Mouse (Mus musculus) midbrain, postnatal 0 days (tissue): Measurements from ENCODE around the gene Glyctk. TPM values are rescaled to one million over a fixed set of nuclear protein-coding genes. Genes with fewer than 3 reads are reported as not detected.
"Not testable (repeated sequence)": the region's sequence is repeated elsewhere in the genome, so short reads cannot be mapped to it uniquely, and the experiment has no call there.

Source experiments
- ATAC-seq: fragments of 200-750 bp; cut with Nextera tagmentation; 2 replicates; pipeline ENCODE4 v1.8.0; 2017; ENCODE audit warnings: moderate number of reproducible peaks, mild to moderate bottlenecking, moderate TSS enrichment, moderate library complexity; ENCODE audit not compliant: low FRiP score
- DNase-seq: peaks from one replicate; pipeline ENCODE4 v3.0.0-alpha.2; 2015; ENCODE audit warnings: low spot score
- H3K27ac ChIP-seq: fragments of 300-500 bp; sonication (generic); 2 replicates; pipeline ENCODE4 v1.5.1; 2014; ENCODE audit warnings: low read depth, mild to moderate bottlenecking, low read length, mixed read lengths
- H3K27me3 ChIP-seq: fragments of 300-500 bp; sonication (generic); 2 replicates; pipeline ENCODE4 v1.6.1; 2014; ENCODE audit warnings: low read length, control low read depth, mixed read lengths; ENCODE audit not compliant: insufficient read depth
- H3K36me3 ChIP-seq: fragments of 300-500 bp; sonication (generic); 2 replicates; pipeline ENCODE4 v1.6.1; 2014; ENCODE audit warnings: low read length, control low read depth, mixed read lengths; ENCODE audit not compliant: insufficient read depth
- H3K4me1 ChIP-seq: fragments of 300-500 bp; sonication (generic); 2 replicates; pipeline ENCODE4 v1.6.1; 2014; ENCODE audit warnings: mild to moderate bottlenecking, control low read depth, antibody characterized with exemption, low read length, mixed read lengths; ENCODE audit not compliant: insufficient read depth
- H3K4me2 ChIP-seq: fragments of 300-500 bp; sonication (generic); 2 replicates; pipeline ENCODE4 v1.6.1; 2014; ENCODE audit warnings: low read depth, mild to moderate bottlenecking, low read length, mixed read lengths; ENCODE audit not compliant: poor library complexity, severe bottlenecking
- H3K4me3 ChIP-seq: fragments of 300-500 bp; sonication (generic); 2 replicates; pipeline ENCODE4 v1.5.1; 2014; ENCODE audit warnings: low read depth, mild to moderate bottlenecking, low read length, moderate library complexity
- H3K9ac ChIP-seq: fragments of 300-500 bp; sonication (generic); replicated peaks from 2 replicates; pipeline ENCODE4 v1.6.1; 2014; ENCODE audit warnings: mild to moderate bottlenecking, low read length, moderate library complexity, mixed read lengths; ENCODE audit not compliant: poor library complexity, severe bottlenecking
- H3K9me3 ChIP-seq: fragments of 300-500 bp; sonication (generic); 2 replicates; pipeline ENCODE4 v1.6.1; 2016; ENCODE audit warnings: low read length, control low read depth
- CTCF ChIP-seq: IDR thresholded peaks from 2 replicates; pipeline ENCODE4 v1.5.1; 2016; ENCODE audit warnings: antibody characterized with exemption, mild to moderate bottlenecking
- WGBS: fragments of 180-500 bp; shearing (Covaris S2); extraction: QIAGEN DNeasy Blood & Tissue Kit; methylation state at CpG from one replicate; pipeline ENCODE4 v1.1.7; 2014; 5-methylcytosine and 5-hydroxymethylcytosine counted together
- polyA plus RNA-seq: library from polyadenylated mRNA; unstranded; fragments of >200 nt; fragmentation: Nextera tagmentation; extraction: Ambion mirVana; gene quantifications from 2 replicates; pipeline ENCODE4 v1.2.1, GENCODE M21; 2015
- total RNA-seq: library from RNA; depleted of rRNA; stranded (reverse); fragments of >200 nt; gene quantifications from 2 replicates; pipeline ENCODE4 v1.2.3, GENCODE M21; 2014

Glyctk gene
- total and polyA plus RNA-seq, 2 experiments from 2014 or later = 0.66 to 0.75 TPM

DNA sequence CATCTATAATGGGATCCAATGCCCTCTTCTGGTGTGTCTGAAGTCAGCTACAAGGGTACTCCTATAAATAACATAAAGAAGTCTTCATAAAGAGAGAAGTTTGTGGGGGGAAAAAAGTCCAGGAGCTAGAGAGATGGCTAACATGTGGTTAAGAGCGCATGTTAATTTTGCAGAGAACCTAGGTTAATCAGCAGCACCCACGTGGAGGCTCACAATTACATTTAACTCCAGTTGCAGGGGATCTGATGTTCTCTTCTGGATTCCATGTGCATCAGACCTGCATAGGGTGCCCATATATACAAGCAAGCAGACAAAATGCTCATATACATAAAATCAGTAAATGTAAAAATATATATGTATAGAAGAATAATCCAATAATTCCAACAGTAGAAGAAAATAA is 15.4 kb upstream of the Glyctk start:
- Histone ChIP-seq H3K27ac (no peak overlapping the region), H3K4me3 (peak overlapping the region; percentile 98), H3K9me3 (no peaks in the 10 kb centered on the region), H3K9ac (no peak overlapping the region), H3K27me3 (no peaks in the 10 kb centered on the region), H3K36me3 (peaks cover 13% of the 10 kb centered on the region), H3K4me1 (peaks cover 23% of the 10 kb centered on the region), H3K4me2 (peak overlapping the region; percentile 72)
- DNase-seq (no peak), ATAC-seq (no peak)
- no peak for TF ChIP-seq CTCF
- 58% methylated on average over 2 of the region's 2 CpGs for WGBS

DNA sequence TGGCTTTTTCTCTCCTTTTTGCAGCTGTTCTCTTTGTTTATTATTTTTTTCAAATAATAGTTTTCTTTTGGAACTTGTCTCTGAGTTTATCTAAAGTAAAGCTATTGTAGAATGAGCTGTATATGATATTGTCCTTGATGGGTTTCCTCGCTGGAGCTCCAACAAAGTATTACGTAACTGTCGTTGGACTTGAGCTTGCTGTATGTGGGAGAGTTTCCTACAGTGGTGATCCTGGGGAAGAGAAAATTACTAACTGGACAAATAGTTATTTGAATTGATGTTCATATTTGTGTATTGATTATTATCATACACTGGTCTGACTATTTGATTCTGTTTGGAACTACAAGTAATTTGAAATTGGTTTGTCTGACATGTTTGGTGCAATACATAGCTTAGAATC is 14.6 kb upstream of the Glyctk start:
- no peaks in the 10 kb centered on the region for H3K9me3 ChIP-seq
- H3K9ac ChIP-seq = 0 out of 2 replicates have a peak overlapping the region, but pooled peaks have one; percentile 96
- DNase-seq (no peak), ATAC-seq (no peak)
- no peaks in the 10 kb centered on the region for H3K27me3 ChIP-seq
- H3K4me1 ChIP-seq = peaks cover 23% of the 10 kb centered on the region
- no peak for TF ChIP-seq CTCF
- H3K4me2 ChIP-seq = peak overlapping the region; percentile 72
- 10% methylated on average over 3 of the region's 3 CpGs for WGBS
- peak overlapping the region; percentile 98 for H3K4me3 ChIP-seq
- H3K36me3 ChIP-seq = peaks cover 8% of the 10 kb centered on the region
- no peak overlapping the region for H3K27ac ChIP-seq

- Histone ChIP-seq H3K4me1 (peaks cover 23% of the 10 kb centered on the region), H3K4me3 (peak overlapping the region; percentile 98), H3K27ac (peak overlapping the region; percentile 98), H3K27me3 (no peaks in the 10 kb centered on the region), H3K36me3 (0 out of 2 replicates have a peak, but pooled peaks cover 2% of the 10 kb centered on the region), H3K4me2 (peak overlapping the region; percentile 72), H3K9ac (peak overlapping the region; percentile 96), H3K9me3 (no peaks in the 10 kb centered on the region)
- no peak for TF ChIP-seq CTCF
- under 1% methylated on average over 30 of the region's 30 CpGs for WGBS
- peak; percentile 63; the same call in 1 of the 2 replicates for ATAC-seq
- DNase-seq = peak; percentile 58
Measured at GRCm38 (mm10) chr9:106171346-106172158, 13.6 kb upstream of the Glyctk start.

DNA sequence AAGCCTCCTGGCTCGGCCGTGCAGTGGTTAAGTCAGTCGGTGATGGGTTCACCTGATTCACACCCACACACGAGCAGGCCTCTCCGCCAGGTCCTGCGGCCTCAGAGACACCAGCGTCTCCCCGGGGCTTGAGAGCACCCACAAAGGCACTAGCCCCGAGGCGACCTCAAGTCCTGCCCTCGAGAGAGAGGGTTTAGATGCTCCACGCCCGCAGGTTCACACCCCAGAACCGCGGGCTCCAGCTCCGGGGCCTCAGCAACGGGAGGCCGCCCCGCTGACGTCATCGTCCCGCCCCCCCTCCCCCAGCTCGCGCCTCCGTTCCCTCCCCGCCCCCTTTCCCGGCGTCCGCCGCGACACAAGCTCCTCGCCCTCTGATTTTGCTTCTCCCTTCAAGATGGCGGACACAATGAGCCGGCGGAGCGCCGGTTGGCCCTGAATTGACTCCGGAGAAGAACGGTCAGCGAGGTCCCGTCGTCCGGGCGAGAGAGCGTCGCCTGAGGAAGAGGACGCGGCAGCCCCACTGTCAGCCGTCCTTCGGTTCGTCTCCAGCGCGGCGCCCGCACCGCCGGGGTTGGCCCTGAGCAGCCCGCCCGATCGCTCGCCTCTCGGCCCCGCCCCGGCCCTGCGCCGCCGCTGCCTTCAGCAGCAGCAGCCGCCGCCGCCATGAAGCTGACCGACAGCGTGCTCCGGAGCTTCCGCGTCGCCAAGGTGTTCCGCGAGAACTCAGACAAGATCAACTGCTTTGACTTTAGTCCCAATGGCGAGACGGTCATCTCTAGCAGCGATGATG is 12.8 kb upstream of the Glyctk start, which contains the start of gene Wdr82:
Gene Wdr82 (plus strand): TSS at position 373 of the 790 bp plus-strand sequence.
- ATAC-seq (peak; percentile 92), DNase-seq (peak; percentile 91)
- H3K4me1 ChIP-seq = peaks cover 23% of the 10 kb centered on the region
- no peaks in the 10 kb centered on the region for H3K27me3 ChIP-seq
- H3K9me3 ChIP-seq = no peaks in the 10 kb centered on the region
- H3K9ac ChIP-seq = peak within 1 kb of the TSS; percentile 96
- no peaks in the 10 kb centered on the region for H3K36me3 ChIP-seq
- no peak for TF ChIP-seq CTCF
- H3K4me3 ChIP-seq = peak within 1 kb of the TSS; percentile 98
- H3K27ac ChIP-seq = peak within 1 kb of the TSS; percentile 98
- WGBS = under 1% methylated on average over 77 of the region's 81 CpGs
- H3K4me2 ChIP-seq = peak within 1 kb of the TSS; percentile 72

DNA sequence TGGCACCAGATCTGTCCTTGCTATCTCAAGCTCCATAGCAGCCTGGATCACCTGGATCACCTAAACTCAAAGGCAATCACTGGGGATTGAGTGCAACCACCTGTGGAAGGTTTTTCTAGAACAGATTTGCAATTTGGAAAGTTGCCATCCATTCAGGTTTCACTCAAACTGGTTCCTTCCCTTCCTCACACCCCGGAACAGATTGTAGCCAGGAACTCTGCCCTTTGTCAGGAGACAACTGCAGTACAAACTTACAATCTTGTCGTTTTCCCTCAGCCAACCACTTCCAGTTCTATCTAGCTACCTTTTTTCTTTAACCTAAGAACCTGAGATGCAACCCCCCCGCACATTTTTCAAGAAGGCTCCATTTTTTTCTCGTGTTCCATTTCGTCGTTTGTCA is 12.0 kb upstream of the Glyctk start:
- ATAC-seq (no peak), DNase-seq (no peak)
- H3K9ac ChIP-seq = peak overlapping the region; percentile 96; the same call in 1 of the 2 replicates
- peak overlapping the region; percentile 72 for H3K4me2 ChIP-seq
- H3K4me1 ChIP-seq = peaks cover 20% of the 10 kb centered on the region
- 43% methylated on average over 6 of the region's 6 CpGs for WGBS
- no peaks in the 10 kb centered on the region for H3K36me3 ChIP-seq
- H3K27ac ChIP-seq = peak overlapping the region; percentile 98
- H3K27me3 ChIP-seq = no peaks in the 10 kb centered on the region
- peak overlapping the region; percentile 98; the same call in 1 of the 2 replicates for H3K4me3 ChIP-seq
- no peak for TF ChIP-seq CTCF
- no peaks in the 10 kb centered on the region for H3K9me3 ChIP-seq

DNA sequence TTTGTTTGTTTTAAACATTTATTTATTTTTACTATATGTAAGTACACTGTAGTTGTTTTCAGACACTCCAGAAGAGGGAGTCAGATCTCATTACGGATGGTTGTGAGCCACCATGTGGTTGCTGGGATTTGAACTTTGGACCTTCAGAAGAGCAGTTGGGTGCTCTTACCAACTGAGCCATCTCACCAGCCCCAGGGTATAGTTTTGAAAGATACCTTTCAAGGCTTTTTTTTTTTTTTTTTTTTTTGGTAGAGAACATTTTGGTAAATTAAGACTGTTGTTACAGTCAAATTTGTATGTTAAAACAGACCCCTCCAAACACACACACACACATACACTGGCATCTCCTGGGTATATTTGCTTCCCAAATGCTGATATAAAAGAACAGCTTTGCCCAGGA is 11.1 kb upstream of the Glyctk start:
- not testable (repeated sequence) for H3K36me3 ChIP-seq, DNase-seq, H3K4me3 ChIP-seq, ATAC-seq, H3K4me2 ChIP-seq, H3K27me3 ChIP-seq, H3K27ac ChIP-seq, H3K9ac ChIP-seq, H3K9me3 ChIP-seq
- peaks cover 12% of the 10 kb centered on the region for H3K4me1 ChIP-seq
- 63% methylated on average over 1 of the region's 1 CpGs for WGBS
